Mouse (Mus musculus): Measurements from ENCODE around the gene Gm45713.

DNA sequence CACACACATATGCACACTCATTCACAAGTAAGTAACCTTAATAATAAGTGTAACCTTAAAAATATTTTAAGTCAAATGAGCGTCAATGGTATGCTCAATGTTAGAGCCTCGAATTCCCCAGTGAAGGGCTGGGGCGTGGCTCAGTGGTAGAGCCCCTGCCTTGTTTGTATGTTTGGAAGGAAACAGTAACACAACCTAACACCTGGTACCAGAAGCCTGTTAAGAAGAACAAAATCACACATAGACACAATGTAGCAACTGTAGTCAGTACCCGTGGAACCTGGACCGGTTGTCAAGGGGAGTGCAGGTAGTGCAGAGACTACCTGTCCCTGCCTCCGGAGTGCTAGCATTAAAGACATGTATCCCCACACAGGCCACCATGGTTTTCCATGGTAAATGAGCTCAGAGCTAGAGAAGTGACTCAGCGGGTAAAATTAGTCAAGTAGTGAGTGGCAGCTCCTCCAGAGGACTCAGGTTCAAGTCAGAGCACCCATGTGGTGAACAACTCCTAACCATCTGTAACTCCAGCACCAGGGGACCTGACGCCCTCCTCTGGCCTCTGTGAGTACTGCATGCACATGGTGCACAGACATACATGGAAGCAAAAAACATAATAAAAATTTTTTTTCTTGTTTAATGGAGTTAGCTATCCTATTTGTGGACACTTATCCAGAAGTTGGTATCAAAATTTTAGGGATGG, 37.3 kb downstream of the Gm45713 start:
- TF ChIP-seq POLR2A (IDR thresholded peaks at IDR 0.05; ENCODE audit: extremely low read depth, insufficient read depth, low read length) (no peak), CTCF (IDR thresholded peaks at IDR 0.05; ENCODE audit: extremely low read depth, insufficient read depth, low read length) (no peak)
